Mouse (Mus musculus) stomach, embryonic 16.5 days (tissue): Measurements from ENCODE around the gene Tnxb. TPM values are rescaled to one million over a fixed set of nuclear protein-coding genes. Genes with fewer than 3 reads are reported as not detected.

Experiments used
- ATAC-seq: fragments of 200-750 bp; cut with Nextera tagmentation; 2 replicates; pipeline ENCODE4 v1.8.0; 2017; ENCODE audit warnings: moderate number of reproducible peaks, moderate TSS enrichment; ENCODE audit not compliant: insufficient read depth, low FRiP score
- H3K27ac ChIP-seq: fragments of 300-500 bp; sonication (generic); 2 replicates; pipeline ENCODE4 v1.5.1; 2014; ENCODE audit warnings: low read length
- H3K27me3 ChIP-seq: fragments of 300-500 bp; sonication (generic); 2 replicates; pipeline ENCODE4 v1.6.1; 2014; ENCODE audit warnings: low read length, control low read depth, mixed read lengths; ENCODE audit not compliant: control insufficient read depth, insufficient read depth
- H3K36me3 ChIP-seq: fragments of 300-500 bp; sonication (generic); 2 replicates; pipeline ENCODE4 v1.6.1; 2014; ENCODE audit warnings: low read length; ENCODE audit not compliant: control insufficient read depth, insufficient read depth
- H3K4me1 ChIP-seq: fragments of 300-500 bp; sonication (generic); 2 replicates; pipeline ENCODE4 v1.6.1; 2014; ENCODE audit warnings: low read length, control low read depth, mixed read lengths; ENCODE audit not compliant: control insufficient read depth, insufficient read depth
- H3K4me2 ChIP-seq: fragments of 300-500 bp; sonication (generic); 2 replicates; pipeline ENCODE4 v1.6.1; 2014; ENCODE audit warnings: low read depth, low read length, mixed read lengths
- H3K4me3 ChIP-seq: fragments of 300-500 bp; sonication (generic); replicated peaks from 2 replicates; pipeline ENCODE4 v1.5.1; 2014; ENCODE audit warnings: mild to moderate bottlenecking, low read length
- H3K9ac ChIP-seq: fragments of 300-500 bp; sonication (generic); 2 replicates; pipeline ENCODE4 v1.6.1; 2014; ENCODE audit warnings: low read length
- H3K9me3 ChIP-seq: fragments of 300-500 bp; sonication (generic); replicated peaks from 2 replicates; pipeline ENCODE4 v1.6.1; 2016; ENCODE audit warnings: low read length, control low read depth; ENCODE audit not compliant: control insufficient read depth
- WGBS: fragments of 180-500 bp; shearing (Covaris S2); extraction: QIAGEN DNeasy Blood & Tissue Kit; methylation state at CpG from one replicate; pipeline ENCODE4 v1.1.7; 2014; 5-methylcytosine and 5-hydroxymethylcytosine counted together
- polyA plus RNA-seq: library from polyadenylated mRNA; unstranded; fragments of >200 nt; fragmentation: Nextera tagmentation; extraction: Ambion mirVana; gene quantifications from 2 replicates; pipeline ENCODE4 v1.2.1, GENCODE M21; 2015

The Tnxb gene
- polyA plus RNA-seq, 1 experiment from 2014 or later, result 1.8 TPM

GRCm38 (mm10) chr17:34639461-34640255, 30.7 kb upstream of the Tnxb start:
- no peaks in the 10 kb centered on the region for H3K9me3 ChIP-seq
- no peak overlapping the region for H3K4me3 ChIP-seq
- H3K27ac ChIP-seq, result peak overlapping the region; percentile 35; the same call in 1 of the 2 replicates
- no peaks in the 10 kb centered on the region for H3K36me3 ChIP-seq
- H3K4me2 ChIP-seq, result no peak overlapping the region
- peaks cover 15% of the 10 kb centered on the region; the same call in 1 of the 2 replicates for H3K4me1 ChIP-seq
- ATAC-seq, result no peak
- WGBS, result 69% methylated on average over 7 of the region's 7 CpGs
- H3K9ac ChIP-seq, result peak overlapping the region; percentile 7; the same call in 1 of the 2 replicates
- no peaks in the 10 kb centered on the region; the same call in 1 of the 2 replicates for H3K27me3 ChIP-seq

- ATAC-seq, result peak; percentile 22; the same call in 1 of the 2 replicates
- peaks cover 23% of the 10 kb centered on the region for H3K4me1 ChIP-seq
- no peak overlapping the region for H3K4me3 ChIP-seq
- peak overlapping the region; percentile 82 for H3K27ac ChIP-seq
- H3K27me3 ChIP-seq, result no peaks in the 10 kb centered on the region; the same call in 1 of the 2 replicates
- H3K9ac ChIP-seq, result peak overlapping the region; percentile 59
- H3K4me2 ChIP-seq, result peak overlapping the region; percentile 13; the same call in 1 of the 2 replicates
- no peaks in the 10 kb centered on the region for H3K9me3 ChIP-seq
- WGBS, result 15% methylated on average over 11 of the region's 11 CpGs
- H3K36me3 ChIP-seq, result no peaks in the 10 kb centered on the region
Measured at GRCm38 (mm10) chr17:34640778-34641601, 29.3 kb upstream of the Tnxb start.

GRCm38 (mm10) chr17:34641945-34642344, 28.4 kb upstream of the Tnxb start:
- no peaks in the 10 kb centered on the region; the same call in 1 of the 2 replicates for H3K27me3 ChIP-seq
- no peak for ATAC-seq
- no peak overlapping the region for H3K27ac ChIP-seq
- H3K9me3 ChIP-seq, result no peaks in the 10 kb centered on the region
- 67% methylated on average over 3 of the region's 3 CpGs for WGBS
- H3K4me2 ChIP-seq, result no peak overlapping the region
- peaks cover 23% of the 10 kb centered on the region for H3K4me1 ChIP-seq
- H3K36me3 ChIP-seq, result no peaks in the 10 kb centered on the region
- no peak overlapping the region for H3K9ac ChIP-seq
- H3K4me3 ChIP-seq, result no peak overlapping the region

- H3K27ac ChIP-seq, result no peak overlapping the region
- H3K9me3 ChIP-seq, result no peaks in the 10 kb centered on the region
- 82% methylated on average over 4 of the region's 4 CpGs for WGBS
- ATAC-seq, result no peak
- no peaks in the 10 kb centered on the region for H3K27me3 ChIP-seq
- no peaks in the 10 kb centered on the region for H3K36me3 ChIP-seq
- peaks cover 30% of the 10 kb centered on the region for H3K4me1 ChIP-seq
- H3K4me3 ChIP-seq, result no peak overlapping the region
- no peak overlapping the region for H3K9ac ChIP-seq
- H3K4me2 ChIP-seq, result no peak overlapping the region
Measured at GRCm38 (mm10) chr17:34643379-34643778, 27.0 kb upstream of the Tnxb start.

- H3K27me3 ChIP-seq, result no peaks in the 10 kb centered on the region
- H3K36me3 ChIP-seq, result no peaks in the 10 kb centered on the region
- peak overlapping the region; percentile 43; the same call in 1 of the 2 replicates for H3K27ac ChIP-seq
- no peak for ATAC-seq
- WGBS, result 78% methylated on average over 10 of the region's 10 CpGs
- peaks cover 30% of the 10 kb centered on the region for H3K4me1 ChIP-seq
- no peak overlapping the region for H3K4me2 ChIP-seq
- H3K9ac ChIP-seq, result no peak overlapping the region
- no peak overlapping the region for H3K4me3 ChIP-seq
- no peaks in the 10 kb centered on the region for H3K9me3 ChIP-seq
Measured at GRCm38 (mm10) chr17:34643944-34644343, 26.4 kb upstream of the Tnxb start.

GRCm38 (mm10) chr17:34644608-34645007, 25.7 kb upstream of the Tnxb start, which contains the start of gene Fkbpl:
Fkbpl (plus strand) TSS chr17:34644764.
- Histone ChIP-seq H3K4me2 (peak within 1 kb of the TSS; percentile 60), H3K9ac (peak within 1 kb of the TSS; percentile 72), H3K9me3 (no peaks in the 10 kb centered on the region), H3K27me3 (no peaks in the 10 kb centered on the region), H3K4me1 (peaks cover 30% of the 10 kb centered on the region), H3K27ac (peak within 1 kb of the TSS; percentile 59), H3K4me3 (peak within 1 kb of the TSS; percentile 59), H3K36me3 (no peaks in the 10 kb centered on the region)
- peak; percentile 82 for ATAC-seq
- under 1% methylated on average over 16 of the region's 16 CpGs for WGBS

GRCm38 (mm10) chr17:34645256-34645829, 25.0 kb upstream of the Tnxb start:
- Histone ChIP-seq H3K4me3 (peak overlapping the region; percentile 59), H3K27ac (peak overlapping the region; percentile 59; the same call in 1 of the 2 replicates), H3K36me3 (0 out of 2 replicates have a peak, but pooled peaks cover 4% of the 10 kb centered on the region), H3K4me1 (peaks cover 30% of the 10 kb centered on the region), H3K9ac (peak overlapping the region; percentile 72), H3K4me2 (peak overlapping the region; percentile 60), H3K27me3 (no peaks in the 10 kb centered on the region), H3K9me3 (no peaks in the 10 kb centered on the region)
- 41% methylated on average over 10 of the region's 10 CpGs for WGBS
- ATAC-seq, result no peak

GRCm38 (mm10) chr17:34645831-34646511, 24.4 kb upstream of the Tnxb start:
- Histone ChIP-seq H3K9ac (no peak overlapping the region), H3K27me3 (no peaks in the 10 kb centered on the region), H3K4me1 (peaks cover 23% of the 10 kb centered on the region), H3K9me3 (no peaks in the 10 kb centered on the region), H3K36me3 (0 out of 2 replicates have a peak, but pooled peaks cover 10% of the 10 kb centered on the region), H3K4me3 (no peak overlapping the region), H3K27ac (no peak overlapping the region), H3K4me2 (no peak overlapping the region; the same call in 1 of the 2 replicates)
- ATAC-seq, result no peak
- WGBS, result 84% methylated on average over 30 of the region's 30 CpGs
